ENCODE assay signal across 22 mouse cellular contexts in the genomic region with DNA sequence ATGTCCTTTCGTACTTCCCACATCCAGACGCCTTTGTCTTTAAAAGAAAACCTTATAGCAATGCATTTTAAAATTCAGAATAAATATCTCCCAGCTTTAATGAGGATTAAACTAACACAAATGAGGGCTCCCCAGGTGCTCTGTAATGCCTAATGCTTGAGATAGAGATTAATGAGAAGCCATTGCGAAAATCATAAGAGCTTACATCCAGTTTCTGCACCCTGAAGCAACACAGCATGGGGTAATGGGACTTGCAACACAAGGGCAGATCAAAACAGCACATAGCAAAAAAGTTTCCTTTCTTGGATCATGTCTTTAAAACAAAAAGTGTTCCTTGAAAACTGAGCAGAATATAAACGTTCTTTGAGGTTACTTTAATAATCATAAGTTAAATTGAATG. TPM values are rescaled to one million over a fixed set of nuclear protein-coding genes. Genes with fewer than 3 reads are reported as not detected.
DNase-seq lines count a peak whose midpoint lies in the region; ATAC-seq and TF ChIP-seq lines count a peak whose summit lies in the region.
"Had no signal": no experiment of that assay in that cellular context is flagged by ENCODE, and none has a peak within 500 bp of the region (broad histone marks: within the 10 kb centered on the region; RNA-seq: fewer than 3 reads in every experiment).

No protein-coding gene starts in this region.

- TF ChIP-seq POLR2A in brain, embryonic 14.5 days (IDR thresholded peaks at IDR 0.05; ENCODE audit: borderline replicate concordance, extremely low read depth, insufficient read depth, insufficient read length, poor library complexity, severe bottlenecking): no peak

- peaks cover 3% of the 10 kb centered on the region; the same call in 1 of the 2 replicates for H3K4me1 ChIP-seq in liver, postnatal 0 days (ENCODE audit: insufficient read depth)
- H3K4me1 ChIP-seq in liver, embryonic 11.5 days (replicated peaks; ENCODE audit: control insufficient read depth, insufficient read depth, low read length): no peaks in the 10 kb centered on the region
- H3K4me1 ChIP-seq in midbrain, embryonic 14.5 days (ENCODE audit: control insufficient read depth, insufficient read depth, low read length): no peaks in the 10 kb centered on the region
- no peaks in the 10 kb centered on the region for H3K4me1 ChIP-seq in midbrain, postnatal 0 days (ENCODE audit: insufficient read depth, low read length)
- H3K4me1 ChIP-seq: embryonic facial prominence, embryonic 12.5 days; forebrain, embryonic 13.5 days; heart, embryonic 13.5 days; hindbrain, embryonic 15.5 days had no signal

- H3K27me3 ChIP-seq in liver, postnatal 0 days (ENCODE audit: insufficient read depth, low read length): no peaks in the 10 kb centered on the region
- H3K27me3 ChIP-seq in liver, embryonic 11.5 days (replicated peaks; ENCODE audit: control insufficient read depth, insufficient read depth, low read length): no peaks in the 10 kb centered on the region
- no peaks in the 10 kb centered on the region for H3K27me3 ChIP-seq in midbrain, embryonic 14.5 days (ENCODE audit: control insufficient read depth, insufficient read depth, low read length)
- no peaks in the 10 kb centered on the region for H3K27me3 ChIP-seq in midbrain, postnatal 0 days (ENCODE audit: insufficient read depth, low read length)
- H3K27me3 ChIP-seq: embryonic facial prominence, embryonic 12.5 days; forebrain, embryonic 13.5 days; heart, embryonic 13.5 days; hindbrain, embryonic 15.5 days had no signal

- WGBS in liver, postnatal 0 days (ENCODE audit: insufficient replicate concordance): 73% methylated on average over 4 of the region's 4 CpGs
- 81% methylated on average over 4 of the region's 4 CpGs for WGBS in liver, embryonic 11.5 days
- WGBS in midbrain, embryonic 14.5 days: 62% methylated on average over 4 of the region's 4 CpGs
- WGBS in midbrain, postnatal 0 days: 48% methylated on average over 4 of the region's 4 CpGs

- TF ChIP-seq EP300 in liver, postnatal 0 days (IDR thresholded peaks at IDR 0.05; ENCODE audit: low read depth): no peak

- H3K4me2 ChIP-seq in liver, postnatal 0 days (ENCODE audit: low read depth, low read length): 0 out of 2 replicates have a peak overlapping the region, but pooled peaks have one; percentile 26
- no peak overlapping the region for H3K4me2 ChIP-seq in liver, embryonic 11.5 days
- no peak overlapping the region for H3K4me2 ChIP-seq in midbrain, embryonic 14.5 days (ENCODE audit: low read length)
- no peak overlapping the region for H3K4me2 ChIP-seq in midbrain, postnatal 0 days (ENCODE audit: low read depth, low read length, poor library complexity, severe bottlenecking)
- H3K4me2 ChIP-seq: embryonic facial prominence, embryonic 12.5 days; forebrain, embryonic 13.5 days; heart, embryonic 13.5 days; hindbrain, embryonic 15.5 days had no signal

- 0 out of 2 replicates have a peak overlapping the region, but pooled peaks have one; percentile 3 for H3K27ac ChIP-seq in liver, postnatal 0 days (ENCODE audit: low read depth)
- no peak overlapping the region for H3K27ac ChIP-seq in liver, embryonic 11.5 days (ENCODE audit: low read depth, low read length)
- no peak overlapping the region for H3K27ac ChIP-seq in midbrain, embryonic 14.5 days (replicated peaks; ENCODE audit: low read depth, low read length)
- H3K27ac ChIP-seq in midbrain, postnatal 0 days (ENCODE audit: low read depth, low read length): no peak overlapping the region
- H3K27ac ChIP-seq: embryonic facial prominence, embryonic 12.5 days; forebrain, embryonic 13.5 days; heart, embryonic 13.5 days; hindbrain, embryonic 15.5 days had no signal

- no peak overlapping the region for H3K9ac ChIP-seq in liver, postnatal 0 days (replicated peaks)
- H3K9ac ChIP-seq in liver, embryonic 11.5 days (ENCODE audit: low read depth, low read length): no peak overlapping the region
- H3K9ac ChIP-seq in midbrain, embryonic 14.5 days (replicated peaks; ENCODE audit: low read length): no peak overlapping the region
- H3K9ac ChIP-seq in midbrain, postnatal 0 days (replicated peaks; ENCODE audit: low read length, poor library complexity, severe bottlenecking): no peak overlapping the region
- H3K9ac ChIP-seq: embryonic facial prominence, embryonic 12.5 days; forebrain, embryonic 13.5 days; forebrain, postnatal 0 days; heart, embryonic 13.5 days; hindbrain, embryonic 15.5 days had no signal

- H3K4me3 ChIP-seq in liver, postnatal 0 days (ENCODE audit: low read depth, low read length): no peak overlapping the region
- no peak overlapping the region for H3K4me3 ChIP-seq in liver, embryonic 11.5 days (ENCODE audit: low read depth, low read length)
- no peak overlapping the region for H3K4me3 ChIP-seq in midbrain, embryonic 14.5 days (replicated peaks; ENCODE audit: low read depth, low read length)
- no peak overlapping the region for H3K4me3 ChIP-seq in midbrain, postnatal 0 days (ENCODE audit: low read depth, low read length)
- H3K4me3 ChIP-seq: embryonic facial prominence, embryonic 12.5 days; forebrain, embryonic 13.5 days; heart, embryonic 13.5 days; hindbrain, embryonic 15.5 days had no signal

- no peaks in the 10 kb centered on the region for H3K9me3 ChIP-seq in liver, postnatal 0 days (ENCODE audit: low read length)
- no peaks in the 10 kb centered on the region for H3K9me3 ChIP-seq in liver, embryonic 11.5 days (ENCODE audit: control insufficient read depth, low read length)
- H3K9me3 ChIP-seq in midbrain, embryonic 14.5 days (ENCODE audit: control insufficient read depth, low read length): no peaks in the 10 kb centered on the region
- no peaks in the 10 kb centered on the region for H3K9me3 ChIP-seq in midbrain, postnatal 0 days (ENCODE audit: low read length)
- H3K9me3 ChIP-seq: embryonic facial prominence, embryonic 12.5 days; forebrain, embryonic 13.5 days; heart, embryonic 13.5 days; hindbrain, embryonic 15.5 days had no signal

- DNase-seq in liver, postnatal 0 days: peak; percentile 18
- no peak for DNase-seq in liver, embryonic 11.5 days (ENCODE audit: low spot score)
- peak; percentile 46 for DNase-seq in midbrain, embryonic 14.5 days
- DNase-seq in midbrain, postnatal 0 days (ENCODE audit: low spot score): no peak
- DNase-seq in brain, embryonic 14.5 days (ENCODE audit: low read depth): peak; percentile 44
- no peak for DNase-seq in retina, postnatal 1 day
- DNase-seq: adrenal gland, postnatal 14 days; cerebellum, adult 11 months; cerebellum, adult 8-10 months; cerebellum, postnatal 25 days; forebrain, postnatal 0 days; gastrocnemius, postnatal 14 days; heart, adult 11 months; heart, postnatal 36 days had no signal

- no peaks in the 10 kb centered on the region for H3K36me3 ChIP-seq in liver, postnatal 0 days (replicated peaks; ENCODE audit: insufficient read depth, low read length)
- no peaks in the 10 kb centered on the region for H3K36me3 ChIP-seq in liver, embryonic 11.5 days (ENCODE audit: control insufficient read depth, insufficient read depth, low read length)
- H3K36me3 ChIP-seq in midbrain, embryonic 14.5 days (ENCODE audit: control insufficient read depth, insufficient read depth, low read length): no peaks in the 10 kb centered on the region
- H3K36me3 ChIP-seq in midbrain, postnatal 0 days (ENCODE audit: insufficient read depth, low read length): no peaks in the 10 kb centered on the region
- H3K36me3 ChIP-seq: embryonic facial prominence, embryonic 12.5 days; heart, embryonic 13.5 days; hindbrain, embryonic 15.5 days had no signal

- TF ChIP-seq CTCF in liver, postnatal 0 days (IDR thresholded peaks at IDR 0.05; ENCODE audit: low read depth): no peak
- no peak for TF ChIP-seq CTCF in midbrain, postnatal 0 days (IDR thresholded peaks at IDR 0.05)
- no peak for TF ChIP-seq CTCF in brain, embryonic 14.5 days (IDR thresholded peaks at IDR 0.05; ENCODE audit: borderline replicate concordance, extremely low read depth, insufficient read depth, insufficient read length)

- no peak for ATAC-seq in liver, postnatal 0 days
- ATAC-seq in liver, embryonic 11.5 days (replicated peaks; ENCODE audit: low FRiP score): no peak
- ATAC-seq in midbrain, embryonic 14.5 days (ENCODE audit: low FRiP score, low TSS enrichment): no peak
- no peak for ATAC-seq in midbrain, postnatal 0 days (ENCODE audit: low FRiP score)
- ATAC-seq in megakaryocyte, adult 5-6 weeks (ENCODE audit: poor library complexity, severe bottlenecking): peak; percentile 77
- no peak for ATAC-seq in erythroid progenitor cell, adult 5-6 weeks (replicated peaks; ENCODE audit: low FRiP score, poor library complexity, severe bottlenecking)
- ATAC-seq: forebrain, postnatal 0 days had no signal

RNA-seq across cellular contexts. Expression of a gene that starts 30.3 kb away (rescaled TPM):
- polyA plus RNA-seq in liver, postnatal 0 days (2015; fragmentation: Nextera tagmentation; extraction: Ambion mirVana): 3.2 and 3.5 TPM in 2 replicates
- polyA plus RNA-seq in liver, embryonic 11.5 days (2014; fragmentation: Nextera tagmentation; extraction: Ambion mirVana): 1.1 and 1.2 TPM in 2 replicates
- polyA plus RNA-seq in midbrain, embryonic 14.5 days (2014; fragmentation: Nextera tagmentation; extraction: Ambion mirVana): 0.12 and 0.34 TPM in 2 replicates
- 0.99 and 5.3 TPM in 2 replicates for total RNA-seq in midbrain, postnatal 0 days (2014; rRNA removed)
- 0.09 and 0.10 TPM in 2 replicates for polyA plus RNA-seq in midbrain, postnatal 0 days (2015; fragmentation: Nextera tagmentation; extraction: Ambion mirVana)
- 0.03 and 0.11 TPM in 2 replicates for polyA plus RNA-seq in brain, embryonic 14.5 days (2012; rRNA removed)
- total RNA-seq in megakaryocyte, adult 5-6 weeks (2015): 151 and 163 TPM in 2 replicates
- 201 and 203 TPM in 2 replicates for total RNA-seq in megakaryocyte, adult 5-6 weeks (2017)
- 11.2 and 12.2 TPM in 2 replicates for total RNA-seq in erythroid progenitor cell, adult 5-6 weeks (2015; ENCODE audit: low replicate concordance)
- total RNA-seq in erythroid progenitor cell, adult 5-6 weeks (2017; ENCODE audit: low replicate concordance): 5.4 and 13.9 TPM in 2 replicates
- total RNA-seq: gastrocnemius, postnatal 14 days; MEL had no signal
- polyA plus RNA-seq: cortical plate, adult 2 months; forebrain, embryonic 13.5 days; forebrain, postnatal 0 days; hindbrain, embryonic 15.5 days had no signal

Comparison
In these comparisons a context has a peak if more than half of its experiments do, and no peak if none do; other contexts are left out.
1. DNase-seq: peak in liver, postnatal 0 days (single experiment), midbrain, embryonic 14.5 days (single experiment) and brain, embryonic 14.5 days (single experiment); none in liver, embryonic 11.5 days (single experiment), midbrain, postnatal 0 days (single experiment) and retina, postnatal 1 day (single experiment).